23 mouse cellular contexts compared by ENCODE assay signal in genomic region chr15:6557552-6557951, GRCm38 (mm10).
"Had no signal": no experiment of that assay in that cellular context is flagged by ENCODE, and none has a peak within 500 bp of the region (broad histone marks: within the 10 kb centered on the region; RNA-seq: fewer than 3 reads in every experiment).

No protein-coding gene starts in this region.

- ATAC-seq: forebrain, postnatal 0 days; intestine, embryonic 16.5 days had no signal

- DNase-seq: forebrain, postnatal 0 days; gastrocnemius, postnatal 14 days; gastrocnemius, postnatal 36 days; heart, adult 18-20 months; heart, postnatal 10 days; kidney, adult 11 months; kidney, adult 2 months; kidney, adult 9 months; kidney, postnatal 10 days; kidney, postnatal 25 days; kidney, postnatal 4 days; layer of hippocampus, postnatal 36 days; left cerebral cortex, postnatal 4 days; liver, embryonic 13.5 days had no signal

- H3K27ac ChIP-seq: heart, embryonic 10.5 days; hindbrain, embryonic 13.5 days; hindbrain, embryonic 15.5 days; kidney, embryonic 15.5 days; layer of hippocampus, adult 2 months; limb, embryonic 13.5 days; limb, embryonic 15.5 days; liver, embryonic 13.5 days had no signal

- H3K36me3 ChIP-seq: heart, embryonic 10.5 days; heart, embryonic 12.5 days; hindbrain, embryonic 13.5 days; hindbrain, embryonic 15.5 days; kidney, embryonic 15.5 days; limb, embryonic 13.5 days; limb, embryonic 15.5 days; liver, embryonic 13.5 days had no signal

- H3K9ac ChIP-seq: forebrain, postnatal 0 days; heart, embryonic 12.5 days; hindbrain, embryonic 13.5 days; hindbrain, embryonic 15.5 days; kidney, embryonic 15.5 days; limb, embryonic 13.5 days; limb, embryonic 15.5 days; liver, embryonic 13.5 days had no signal

- H3K9me3 ChIP-seq: heart, embryonic 10.5 days; heart, embryonic 12.5 days; hindbrain, embryonic 13.5 days; hindbrain, embryonic 15.5 days; kidney, embryonic 15.5 days; limb, embryonic 13.5 days; limb, embryonic 15.5 days; liver, embryonic 13.5 days had no signal

- H3K4me3 ChIP-seq: heart, embryonic 10.5 days; heart, embryonic 12.5 days; hindbrain, embryonic 13.5 days; hindbrain, embryonic 15.5 days; kidney, embryonic 15.5 days; layer of hippocampus, adult 2 months; limb, embryonic 13.5 days; limb, embryonic 15.5 days; liver, embryonic 13.5 days had no signal

- H3K4me1 ChIP-seq: heart, embryonic 10.5 days; heart, embryonic 12.5 days; hindbrain, embryonic 13.5 days; hindbrain, embryonic 15.5 days; kidney, embryonic 15.5 days; limb, embryonic 13.5 days; limb, embryonic 15.5 days had no signal

- H3K27me3 ChIP-seq: heart, embryonic 12.5 days; hindbrain, embryonic 13.5 days; hindbrain, embryonic 15.5 days; kidney, embryonic 15.5 days; limb, embryonic 13.5 days; limb, embryonic 15.5 days; liver, embryonic 13.5 days had no signal
